Mouse (Mus musculus) lung, postnatal 0 days (tissue): Measurements from ENCODE around the gene Lpp.

Experiments
- CTCF ChIP-seq: IDR thresholded peaks from 2 replicates; pipeline ENCODE4 v1.5.1; 2016; ENCODE audit warnings: antibody characterized with exemption, mild to moderate bottlenecking
- EP300 ChIP-seq: IDR thresholded peaks from 2 replicates; pipeline ENCODE4 v1.6.1; 2016; ENCODE audit warnings: antibody characterized with exemption, mild to moderate bottlenecking, control low read depth

- TF ChIP-seq EP300 (no peak), CTCF (no peak)
Observed at GRCm38 (mm10) chr16:24973009-24973631, 579.8 kb downstream of the Lpp start.
